Mouse (Mus musculus) left cerebral cortex, postnatal 4 days (tissue): ENCODE results near the gene Padi4. TPM values are rescaled to one million over a fixed set of nuclear protein-coding genes. Genes with fewer than 3 reads are reported as not detected.

ENCODE experiments used
- DNase-seq: peaks from one replicate; pipeline ENCODE4 v3.0.0-alpha.2; 2022
- intact Hi-C: fragments of 180-260 bp; cut with DNase I; formaldehyde crosslinking; loops from one replicate; pipeline ENCODE4 v1.15.1; 2025
- microRNA-seq: library from miRNA; unstranded; fragments of <30 nt; microRNA quantifications from one replicate; pipeline ENCODE4 v1.2.0, GENCODE M21; 2022
- total RNA-seq, 2 experiments: library from RNA; stranded (reverse); gene quantifications; 2 replicates each; pipeline ENCODE4 v1.2.3; 2021

The Padi4 gene
- total RNA-seq, 2 experiments from 2014 or later = not detected

DNA sequence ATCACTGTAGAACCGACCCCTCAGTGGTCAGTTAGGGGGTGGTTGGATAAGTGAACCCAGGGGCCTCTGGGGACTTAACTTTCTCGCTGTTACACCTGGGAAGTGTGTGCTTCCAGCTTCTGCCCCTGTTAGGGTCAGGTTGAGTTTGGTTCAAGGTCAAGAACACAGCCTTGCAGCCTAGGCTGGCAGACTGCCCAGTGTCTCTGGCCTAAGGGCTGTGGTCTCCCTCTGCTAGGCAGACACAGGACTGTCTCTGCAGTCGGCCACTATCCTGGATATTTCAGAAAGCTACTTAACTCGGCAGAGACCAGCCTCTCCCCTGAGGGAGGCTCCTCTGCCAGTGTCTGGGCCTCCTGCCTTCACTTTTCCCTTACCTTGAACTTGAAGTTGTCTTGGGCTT lies 69.9 kb downstream of the Padi4 start:
- intact Hi-C loops = no loop called here
- DNase-seq = no peak

DNA sequence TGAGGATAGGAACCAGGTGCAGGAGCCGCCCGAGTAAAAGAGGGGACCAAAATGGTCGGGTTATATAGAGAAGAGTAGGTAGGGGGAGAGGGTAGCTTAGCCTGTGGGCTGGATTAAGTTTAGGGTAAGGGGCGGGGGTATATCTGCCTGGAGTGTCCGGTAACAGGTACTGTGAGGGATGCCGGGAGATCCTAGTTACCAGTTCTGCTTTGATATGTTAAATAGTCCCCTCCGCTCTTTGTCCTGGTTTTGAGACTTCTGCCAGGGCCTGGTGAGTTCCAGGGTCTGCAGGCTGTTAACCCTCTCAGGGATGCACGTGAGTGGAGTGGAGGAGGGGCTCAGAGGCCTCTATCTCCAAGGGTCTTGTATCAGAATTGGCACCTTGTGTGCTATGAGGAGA lies 70.4 kb downstream of the Padi4 start:
- intact Hi-C loops = no loop called here
- DNase-seq = no peak

DNA sequence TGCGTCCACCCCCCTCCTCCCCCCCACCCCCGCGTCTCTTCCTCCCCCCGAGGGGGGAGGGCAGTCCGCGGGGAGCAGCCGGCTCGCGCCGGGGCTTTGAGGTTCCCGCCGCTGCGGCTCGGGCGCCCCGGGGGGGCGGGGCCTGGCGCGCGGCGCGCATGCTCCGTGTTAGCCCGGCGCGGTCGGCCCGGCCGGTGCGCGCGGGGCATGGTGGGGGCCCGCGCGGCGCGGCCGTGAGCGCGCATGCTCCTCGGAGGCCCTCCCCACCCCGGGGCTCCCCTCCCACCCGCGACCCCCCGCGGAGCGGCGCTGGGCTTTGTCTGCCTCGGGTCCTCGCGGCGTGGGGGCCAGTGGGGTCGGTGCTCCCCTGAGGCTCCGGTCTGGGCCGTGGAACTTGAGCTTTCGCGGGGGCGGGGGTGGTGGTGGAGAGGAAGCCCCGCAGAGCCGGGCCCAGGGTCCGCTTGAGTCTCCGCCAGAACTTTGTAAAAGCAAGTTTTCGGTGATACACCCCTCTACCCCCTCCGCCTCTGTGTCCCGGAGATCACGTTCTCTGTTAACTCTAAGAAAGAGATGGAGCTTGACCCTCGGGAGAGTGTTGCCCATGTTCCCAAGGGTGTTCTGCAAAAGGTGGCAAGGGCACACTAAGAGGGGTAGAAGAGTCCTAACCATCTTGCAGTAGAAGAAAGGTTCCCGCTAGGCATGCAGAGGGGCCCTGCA lies 71.3 kb downstream of the Padi4 start:
- DNase-seq = peak; percentile 80
- intact Hi-C loops = no loop called here

DNA sequence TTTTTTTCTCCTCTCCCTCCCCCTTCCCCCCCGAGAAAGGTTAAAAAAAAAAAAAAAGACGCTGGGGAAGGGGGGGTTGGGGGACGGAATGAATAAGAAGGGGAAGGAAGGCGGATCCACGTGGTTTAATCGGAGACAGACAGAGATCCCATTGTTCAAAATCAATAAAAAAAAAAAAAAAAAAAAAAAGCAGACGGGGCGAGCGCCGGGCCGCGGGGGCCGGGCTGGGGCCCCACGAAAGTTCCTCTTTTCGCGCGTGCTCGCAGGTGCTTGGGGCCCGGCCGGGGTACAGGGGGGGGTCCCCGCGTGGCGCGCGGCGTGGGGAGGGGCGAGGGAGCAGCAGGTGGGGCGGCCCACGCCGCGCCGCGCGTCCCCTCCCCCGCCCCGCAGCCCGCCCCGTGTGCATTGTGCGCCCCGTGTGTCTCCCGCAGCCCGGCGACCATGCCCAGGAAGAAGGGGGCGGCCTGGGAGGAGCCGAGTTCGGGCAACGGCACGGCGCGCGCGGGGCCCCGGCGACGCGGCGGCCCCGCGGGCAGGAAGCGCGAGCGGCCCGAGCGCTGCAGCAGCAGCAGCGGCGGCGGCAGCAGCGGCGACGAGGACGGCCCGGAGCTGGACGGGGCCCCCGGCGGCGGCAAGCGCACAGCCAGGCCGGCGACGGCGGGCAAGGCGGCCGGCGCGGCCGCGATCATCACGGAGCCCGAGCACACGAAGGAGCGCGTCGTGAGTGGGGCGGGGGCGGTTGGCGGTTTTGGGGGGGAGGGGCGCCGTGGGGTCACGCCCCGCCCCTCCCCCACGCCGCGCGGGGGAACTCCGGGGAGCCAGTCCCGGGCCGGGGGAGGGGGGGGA lies 72.1 kb downstream of the Padi4 start:
- intact Hi-C loops = no loop called here

DNA sequence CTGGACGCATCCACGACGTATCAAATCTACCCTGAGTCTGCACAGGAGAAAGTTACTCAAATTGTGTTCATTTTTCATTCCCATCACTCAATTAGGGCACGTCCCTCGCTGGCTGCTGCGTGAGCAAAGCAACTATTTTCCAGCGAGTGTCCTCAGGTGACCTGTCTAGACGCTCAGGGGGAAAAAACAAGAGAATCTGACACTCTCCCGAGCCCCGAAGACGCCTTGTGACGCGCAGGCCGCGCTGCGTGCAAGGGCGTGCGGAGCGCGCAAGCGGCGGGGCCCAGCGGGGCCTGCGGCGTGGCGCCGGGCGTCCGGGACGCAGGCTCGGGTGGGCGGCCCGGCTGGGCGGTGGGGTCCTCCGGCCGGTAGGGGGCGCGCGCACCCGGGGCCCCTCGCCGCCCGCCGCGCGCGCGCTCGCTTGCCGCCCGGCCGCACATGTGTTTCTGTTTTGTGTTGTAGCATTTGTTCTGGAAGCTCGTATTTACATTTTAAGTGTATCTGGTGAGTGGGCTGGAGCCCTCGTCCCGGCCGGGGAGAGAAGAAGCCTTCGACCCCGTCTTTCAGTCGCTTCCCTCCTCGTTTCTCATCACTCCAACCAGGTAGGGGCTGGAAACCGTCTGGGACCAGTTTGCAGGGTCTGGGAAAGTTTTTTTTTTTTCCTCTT lies 72.9 kb downstream of the Padi4 start:
- intact Hi-C loops = no loop called here
- peak; percentile 72 for DNase-seq

More for the DNA sequence above, 72.1 kb downstream of the Padi4 start:
- no peak for DNase-seq

DNA sequence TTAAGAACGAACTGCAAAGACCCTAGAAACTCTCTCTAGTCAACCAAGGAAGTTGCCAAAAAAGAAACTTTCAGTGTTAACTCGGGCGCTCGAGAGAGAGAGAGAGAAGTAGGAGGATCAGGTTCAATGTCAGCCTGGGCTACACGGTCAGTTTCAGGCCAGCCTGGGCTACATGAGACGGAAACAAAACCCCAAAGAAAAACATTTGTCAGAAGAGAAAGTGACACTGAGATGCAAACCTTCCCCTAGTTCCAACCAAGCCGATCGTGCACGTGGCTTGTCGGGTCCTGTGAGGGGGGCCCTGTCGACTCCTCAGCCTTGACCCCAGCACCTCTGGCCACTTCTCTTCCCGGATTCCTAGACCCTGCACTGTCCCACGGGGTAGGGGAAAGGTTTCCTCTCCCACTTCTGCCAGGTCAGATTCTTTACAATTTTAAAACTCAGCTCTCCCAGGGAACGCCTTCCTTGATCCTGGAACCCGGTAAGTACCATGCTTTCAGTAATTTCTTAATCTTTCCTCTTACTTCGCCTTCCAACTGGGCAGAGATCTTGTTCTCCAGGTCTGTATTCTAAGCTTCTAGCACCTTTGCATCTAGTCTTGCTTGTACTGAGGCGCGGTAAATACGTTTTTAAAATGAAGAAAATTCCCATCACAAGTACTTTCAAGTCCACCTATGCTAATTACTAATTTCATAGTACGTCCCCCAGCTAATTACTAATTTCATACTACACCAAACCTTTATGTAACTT lies 73.6 kb downstream of the Padi4 start, which contains the start of gene Rcc2:
Rcc2 (plus strand) TSS at position 273 of the 750 bp plus-strand sequence.
- DNase-seq = no peak

DNA sequence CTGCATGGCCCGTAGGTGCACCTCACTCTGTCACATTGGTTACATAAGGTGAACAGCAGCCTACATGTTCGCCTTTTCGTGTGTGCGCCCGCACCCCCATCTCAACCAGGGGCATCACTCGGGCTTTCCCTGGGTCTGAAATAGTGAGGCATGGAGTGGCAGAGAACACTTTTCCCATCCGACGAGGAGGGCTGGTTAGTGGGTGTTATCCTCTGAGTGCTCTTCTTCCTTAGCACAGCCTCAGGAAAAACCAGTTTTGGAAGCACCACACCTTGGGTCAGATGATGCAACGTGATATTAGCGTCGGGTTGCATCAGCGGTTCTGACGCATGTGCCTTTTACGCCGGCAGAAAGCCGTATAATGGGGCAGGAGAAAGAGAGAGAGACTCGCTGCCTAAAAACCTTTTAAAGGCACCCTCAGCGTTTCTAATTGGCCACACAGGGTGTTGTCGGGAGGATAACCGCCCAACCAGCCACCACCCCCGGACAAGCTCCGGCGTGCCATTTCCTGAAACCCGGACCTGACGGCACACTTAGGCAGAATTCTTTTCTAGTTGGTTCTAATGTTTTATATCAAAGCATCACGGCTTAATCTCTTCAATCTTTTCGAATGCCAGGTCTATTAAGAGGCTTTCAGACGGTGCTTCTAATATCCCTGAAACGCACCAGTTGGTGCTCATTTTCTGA lies 74.5 kb downstream of the Padi4 start:
- intact Hi-C loops = no loop called here
- DNase-seq = no peak

More for the DNA sequence above, 73.6 kb downstream of the Padi4 start, which contains the start of gene Rcc2:
- intact Hi-C loops = no loop called here

Small RNA genes lying within 50 kb of the gene (microRNA-seq; reads per million reads assigned to microRNA genes)
- gene Gm25951 = not detected

Other genes starting within 250 kb of the Padi4 start
- 10 to 100 TPM; 50.6 to 52.0 TPM for gene Arhgef10l, start 108.2 kb downstream of the Padi4 start, total RNA-seq
- gene Rcc2, start 73.7 kb downstream of the Padi4 start, total RNA-seq = 10 to 100 TPM; 59.4 to 63.3 TPM
- gene Padi6, start 31.6 kb downstream of the Padi4 start, total RNA-seq = 1 to 10 TPM in 1 of 2 experiments, under 1 TPM in 1; 0.42 to 1.4 TPM
- not detected for gene Padi3, start 36.4 kb upstream of the Padi4 start, total RNA-seq
- gene Padi1, start 71.5 kb upstream of the Padi4 start, total RNA-seq = under 1 TPM in 1 of 2 experiments, not detected in 1; 0.08 TPM
- gene Padi2, start 132.1 kb upstream of the Padi4 start, total RNA-seq = 1 to 10 TPM; 1.2 TPM
- gene Sdhb, start 187.0 kb upstream of the Padi4 start, total RNA-seq = 100 to 1,000 TPM; 174 to 177 TPM
- gene Atp13a2, start 212.6 kb upstream of the Padi4 start, total RNA-seq = 100 to 1,000 TPM; 237 to 241 TPM
- gene Mfap2, start 236.2 kb upstream of the Padi4 start, total RNA-seq = 10 to 100 TPM; 37.0 to 39.0 TPM